ENCODE assay signal across 15 mouse cellular contexts in the genomic region with DNA sequence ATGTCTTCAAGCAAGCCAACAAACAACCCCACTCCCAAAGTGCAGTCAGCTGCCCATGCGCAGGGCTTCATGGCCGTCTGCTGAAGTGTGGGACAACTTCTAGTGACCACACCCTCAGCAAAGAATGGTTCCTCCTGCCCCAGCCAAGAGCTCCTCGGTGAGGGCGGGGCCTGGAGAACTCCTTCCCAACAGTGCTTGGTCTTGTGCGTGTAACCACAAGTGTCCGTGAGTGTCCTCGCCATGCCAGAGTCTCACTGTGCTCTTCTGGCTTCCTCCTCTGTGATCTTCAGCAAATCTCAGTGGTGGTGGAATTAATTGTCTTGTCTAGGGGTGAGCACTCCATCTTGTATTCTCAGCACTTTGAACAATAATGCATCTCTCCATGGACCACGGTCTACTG. TPM values are rescaled to one million over a fixed set of nuclear protein-coding genes. Genes with fewer than 3 reads are reported as not detected.
DNase-seq lines count a peak whose midpoint lies in the region; ATAC-seq lines count a peak whose summit lies in the region.
"Had no signal": no experiment of that assay in that cellular context is flagged by ENCODE, and none has a peak within 500 bp of the region (broad histone marks: within the 10 kb centered on the region; RNA-seq: fewer than 3 reads in every experiment).

No protein-coding gene starts in this region.

- ATAC-seq in common myeloid progenitor, adult 5-6 weeks (replicated peaks; ENCODE audit: low read depth, poor library complexity, severe bottlenecking) = 0 out of 2 replicates have a peak, but pooled peaks have one; percentile 3
- ATAC-seq: activated CD4-positive, CD25-positive, alpha-beta regulatory T cell, adult 4 months; forebrain, embryonic 15.5 days; hindbrain, postnatal 0 days had no signal

- DNase-seq in lung, adult 18-20 months = peak; percentile 23 to 24
- DNase-seq in lung, postnatal 10 days = no peak
- peak; percentile 36 to 42 for DNase-seq in monocyte, adult 2 months (ENCODE audit: low read depth in 1 of 2, low spot score in 2 of 2)
- no peak for DNase-seq in kidney, adult 11 months
- no peak for DNase-seq in left cerebral cortex, adult 11 months (ENCODE audit: low spot score)
- DNase-seq: adrenal gland, postnatal 14 days; cerebellum, adult 11-12 months; cerebellum, adult 9-10 months; cerebellum, postnatal 25 days; gastrocnemius, postnatal 10 days; heart, postnatal 14 days had no signal

RNA-seq across cellular contexts. Expression of a gene that starts 27.5 kb away (rescaled TPM):
- total RNA-seq in common myeloid progenitor, adult 5-6 weeks (2017) = 2.4 and 9.0 TPM in 2 replicates

RNA-seq across cellular contexts. Expression of a gene that starts 52.1 kb away (rescaled TPM):
- 182 and 183 TPM in 2 replicates for total RNA-seq in common myeloid progenitor, adult 5-6 weeks (2017)

Comparison
In these comparisons a context has a peak if more than half of its experiments do, and no peak if none do; other contexts are left out.
1. DNase-seq: peak in lung, adult 18-20 months (2 of 2) and monocyte, adult 2 months (2 of 2); none in lung, postnatal 10 days (single experiment), kidney, adult 11 months (single experiment) and left cerebral cortex, adult 11 months (single experiment).